Mouse (Mus musculus): Measurements from ENCODE around the gene Card11. TPM values are rescaled to one million over a fixed set of nuclear protein-coding genes. Genes with fewer than 3 reads are reported as not detected.
A peak's percentile ranks its signal among the peaks of the same experiment; 100 is the strongest.

The Card11 gene
- polyA plus RNA-seq (2015; fragmentation: Nextera tagmentation; extraction: Ambion mirVana) = 0.74 and 1.1 TPM in 2 replicates

DNA sequence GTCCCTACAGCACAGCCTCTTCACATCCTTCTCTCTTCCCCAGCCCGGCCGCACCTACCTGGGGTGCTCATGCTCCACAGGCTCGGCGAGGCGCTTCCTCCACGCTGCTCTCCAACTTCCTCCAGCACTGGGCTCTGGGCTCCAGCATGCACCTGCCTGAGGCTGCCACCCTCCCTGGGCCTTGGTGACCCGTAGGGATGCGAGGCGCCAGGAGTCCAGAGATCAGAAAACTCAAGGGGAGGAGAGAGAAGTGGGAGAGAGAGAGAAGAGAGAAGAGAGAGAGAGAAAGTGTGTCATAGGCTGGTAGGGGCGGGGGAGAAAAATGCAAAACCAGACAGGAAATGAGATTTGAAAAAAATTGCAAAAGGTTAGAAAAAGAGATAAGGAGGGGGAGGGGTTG is at the start of gene Card11:
Gene Card11 (minus strand): TSS at position 234 of the 400 bp plus-strand sequence.
- H3K9me3 ChIP-seq (ENCODE audit: control insufficient read depth, low read length) = no peaks in the 10 kb centered on the region
- no peaks in the 10 kb centered on the region for H3K27me3 ChIP-seq (ENCODE audit: control insufficient read depth, insufficient read depth, low read depth, low read length)
- H3K4me1 ChIP-seq (replicated peaks; ENCODE audit: control insufficient read depth, insufficient read depth, low read length) = no peaks in the 10 kb centered on the region
- H3K4me3 ChIP-seq (ENCODE audit: low read length) = no peak within 1 kb of the TSS
- 49% methylated on average over 10 of the region's 10 CpGs for WGBS
- H3K4me2 ChIP-seq (ENCODE audit: low read depth, low read length) = no peak within 1 kb of the TSS
- no peak for ATAC-seq (ENCODE audit: low read depth)
- H3K36me3 ChIP-seq (ENCODE audit: control insufficient read depth, insufficient read depth, low read length) = no peaks in the 10 kb centered on the region
- H3K27ac ChIP-seq (ENCODE audit: low read length) = no peak within 1 kb of the TSS
- H3K9ac ChIP-seq (ENCODE audit: low read length) = no peak within 1 kb of the TSS

DNA sequence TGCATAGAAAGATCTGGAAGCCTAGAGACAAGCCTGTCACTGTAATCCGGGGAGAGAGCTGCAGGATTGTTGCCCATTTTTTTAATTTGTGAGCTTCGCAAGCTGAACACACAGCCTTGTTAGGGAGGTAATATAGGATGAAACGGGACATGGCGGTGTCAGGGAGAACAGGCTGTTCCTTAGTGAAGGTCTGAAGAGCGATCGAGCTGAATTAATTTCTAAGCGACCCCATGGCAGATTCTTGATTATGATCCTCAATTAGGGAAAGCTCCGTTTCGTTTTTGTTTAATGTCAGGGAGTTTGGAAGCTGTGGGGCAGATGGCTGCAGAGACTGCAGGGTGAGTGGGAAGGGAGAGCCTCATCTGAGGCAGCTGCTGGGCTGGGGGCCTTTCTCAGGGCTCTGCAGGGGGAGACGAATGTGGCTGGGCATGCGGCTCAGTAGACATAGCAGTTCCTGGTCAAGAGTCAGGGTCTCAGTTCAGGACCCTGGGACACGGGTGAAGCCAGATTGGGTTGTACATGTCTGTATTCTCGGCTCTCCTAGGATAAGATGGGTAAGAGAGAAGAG is 47.4 kb upstream of the Card11 start:
- H3K4me1 ChIP-seq (replicated peaks; ENCODE audit: control insufficient read depth, insufficient read depth, low read length) = no peaks in the 10 kb centered on the region
- H3K27me3 ChIP-seq (ENCODE audit: control insufficient read depth, insufficient read depth, low read depth, low read length) = no peaks in the 10 kb centered on the region
- no peak overlapping the region for H3K9ac ChIP-seq (ENCODE audit: low read length)
- WGBS = 71% methylated on average over 13 of the region's 13 CpGs
- ATAC-seq (ENCODE audit: low read depth) = no peak
- H3K9me3 ChIP-seq (ENCODE audit: control insufficient read depth, low read length) = no peaks in the 10 kb centered on the region
- H3K36me3 ChIP-seq (ENCODE audit: control insufficient read depth, insufficient read depth, low read length) = no peaks in the 10 kb centered on the region
- H3K4me2 ChIP-seq (ENCODE audit: low read depth, low read length) = no peak overlapping the region
- H3K27ac ChIP-seq (ENCODE audit: low read length) = no peak overlapping the region
- no peak overlapping the region for H3K4me3 ChIP-seq (ENCODE audit: low read length)

DNA sequence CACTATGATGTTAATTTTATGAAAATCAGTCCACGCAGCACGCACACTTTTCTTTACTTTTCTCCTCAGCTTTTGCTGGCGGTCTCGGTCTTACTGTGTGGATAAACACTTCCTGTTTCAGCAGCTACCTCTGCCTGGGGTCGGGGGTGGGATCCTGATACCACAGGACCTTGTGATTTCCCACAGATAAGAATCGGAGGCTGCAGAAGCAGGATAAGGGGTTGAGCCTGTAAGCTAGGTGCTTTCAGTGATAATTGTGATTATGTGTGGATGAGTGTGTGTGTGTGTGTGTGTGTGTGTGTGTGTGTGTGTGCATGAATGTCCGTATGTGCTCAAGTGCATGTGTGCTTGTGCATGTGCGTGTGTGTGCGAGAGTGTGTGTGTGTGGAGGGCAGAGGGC is 44.6 kb upstream of the Card11 start:
- Histone ChIP-seq H3K9ac (ENCODE audit: low read length) (no peak overlapping the region), H3K9me3 (ENCODE audit: control insufficient read depth, low read length) (no peaks in the 10 kb centered on the region), H3K27ac (ENCODE audit: low read length) (no peak overlapping the region), H3K36me3 (ENCODE audit: control insufficient read depth, insufficient read depth, low read length) (no peaks in the 10 kb centered on the region), H3K4me1 (replicated peaks; ENCODE audit: control insufficient read depth, insufficient read depth, low read length) (no peaks in the 10 kb centered on the region), H3K4me3 (ENCODE audit: low read length) (no peak overlapping the region), H3K27me3 (ENCODE audit: control insufficient read depth, insufficient read depth, low read depth, low read length) (no peaks in the 10 kb centered on the region), H3K4me2 (ENCODE audit: low read depth, low read length) (no peak overlapping the region)
- 68% methylated on average over 9 of the region's 9 CpGs for WGBS
- no peak for ATAC-seq (ENCODE audit: low read depth)

DNA sequence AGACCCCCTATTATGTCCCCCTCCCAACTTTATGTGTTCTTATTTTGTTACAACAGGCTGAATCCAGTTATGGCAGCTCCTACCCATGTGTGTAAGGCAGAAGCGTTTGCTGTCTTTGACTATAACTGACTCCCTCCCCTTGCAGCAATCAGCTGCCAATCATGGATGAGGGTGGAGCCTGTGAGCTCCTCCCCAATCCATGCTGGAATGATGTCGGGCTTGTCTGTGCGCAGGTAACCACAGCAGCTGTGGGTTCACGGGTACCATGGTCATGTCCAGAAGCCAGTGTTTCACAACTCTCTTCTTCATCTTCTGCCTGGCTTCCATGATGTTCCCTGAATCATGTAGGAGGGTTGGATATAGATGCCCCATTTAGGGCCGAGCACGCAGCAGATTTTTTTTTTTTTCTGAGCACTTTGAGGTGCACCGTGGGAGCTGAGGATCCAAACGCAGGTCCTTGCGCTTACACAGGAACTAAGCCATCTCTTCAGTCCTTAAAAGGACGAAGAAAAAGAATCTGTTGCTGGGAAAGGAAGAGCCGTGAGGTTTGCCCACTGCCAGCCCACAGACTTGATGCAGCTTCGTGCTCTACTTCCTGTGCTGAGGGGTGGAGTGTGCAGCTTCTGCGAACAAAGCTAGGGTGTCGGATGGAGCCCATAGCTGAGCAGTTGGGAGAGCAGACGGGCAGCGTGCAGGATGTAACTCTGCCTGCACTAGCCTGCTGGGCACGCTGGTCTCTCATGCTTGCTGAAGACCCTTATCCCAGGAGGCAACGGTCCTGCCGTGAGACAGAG is 43.5 kb upstream of the Card11 start:
- no peak overlapping the region for H3K27ac ChIP-seq (ENCODE audit: low read length)
- H3K4me3 ChIP-seq (ENCODE audit: low read length) = no peak overlapping the region
- H3K36me3 ChIP-seq (ENCODE audit: control insufficient read depth, insufficient read depth, low read length) = no peaks in the 10 kb centered on the region
- H3K27me3 ChIP-seq (ENCODE audit: control insufficient read depth, insufficient read depth, low read depth, low read length) = no peaks in the 10 kb centered on the region
- no peak overlapping the region for H3K9ac ChIP-seq (ENCODE audit: low read length)
- peak overlapping the region; percentile 21 for H3K4me2 ChIP-seq (ENCODE audit: low read depth, low read length)
- ATAC-seq (ENCODE audit: low read depth) = no peak
- H3K9me3 ChIP-seq (ENCODE audit: control insufficient read depth, low read length) = no peaks in the 10 kb centered on the region
- 40% methylated on average over 19 of the region's 19 CpGs for WGBS
- no peaks in the 10 kb centered on the region for H3K4me1 ChIP-seq (replicated peaks; ENCODE audit: control insufficient read depth, insufficient read depth, low read length)

DNA sequence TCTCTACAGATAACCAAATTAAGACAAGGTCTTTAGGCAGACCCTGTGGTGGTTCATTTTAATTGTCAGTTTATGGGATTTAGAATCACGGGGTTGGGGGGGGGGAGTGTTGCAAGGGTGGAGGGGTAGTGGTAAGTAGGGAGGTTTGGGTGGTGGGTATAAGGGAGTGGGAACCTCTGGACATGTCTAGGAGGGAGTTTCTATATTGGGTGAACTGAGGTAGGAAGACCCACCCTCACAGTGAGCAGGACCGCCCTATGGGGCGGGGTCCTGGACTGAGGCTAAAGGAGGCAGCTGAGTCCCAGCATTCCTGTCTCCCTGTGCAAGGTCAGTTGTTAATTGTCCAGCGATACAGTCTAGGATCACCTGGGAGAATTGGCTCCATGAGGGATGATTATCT is 42.0 kb upstream of the Card11 start:
- H3K27me3 ChIP-seq (ENCODE audit: control insufficient read depth, insufficient read depth, low read depth, low read length) = no peaks in the 10 kb centered on the region
- H3K36me3 ChIP-seq (ENCODE audit: control insufficient read depth, insufficient read depth, low read length) = no peaks in the 10 kb centered on the region
- H3K9me3 ChIP-seq (ENCODE audit: control insufficient read depth, low read length) = no peaks in the 10 kb centered on the region
- no peak overlapping the region for H3K4me2 ChIP-seq (ENCODE audit: low read depth, low read length)
- H3K4me1 ChIP-seq (replicated peaks; ENCODE audit: control insufficient read depth, insufficient read depth, low read length) = no peaks in the 10 kb centered on the region
- ATAC-seq (ENCODE audit: low read depth) = no peak
- no peak overlapping the region for H3K27ac ChIP-seq (ENCODE audit: low read length)
- no peak overlapping the region for H3K9ac ChIP-seq (ENCODE audit: low read length)
- WGBS = 70% methylated on average over 4 of the region's 4 CpGs
- no peak overlapping the region for H3K4me3 ChIP-seq (ENCODE audit: low read length)

DNA sequence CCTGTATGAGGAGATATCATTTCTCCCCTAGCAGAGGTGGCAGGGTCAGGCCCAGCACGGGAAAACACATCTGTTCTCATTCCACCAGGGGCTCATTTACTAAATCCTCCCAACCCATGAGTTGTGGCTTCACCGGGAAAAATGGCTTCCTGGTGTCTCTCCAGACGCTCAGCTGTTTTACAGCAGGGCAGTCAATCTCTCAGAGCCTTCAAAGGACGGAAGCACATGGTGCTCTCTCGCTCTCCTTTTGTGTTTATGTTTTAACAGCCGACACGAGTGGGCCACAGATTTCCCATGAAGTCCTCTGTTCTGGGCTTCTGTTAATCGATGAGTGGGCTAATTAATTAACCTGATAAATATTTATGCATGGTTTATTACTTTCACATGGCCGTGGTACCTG is 40.5 kb upstream of the Card11 start:
- WGBS = 40% methylated on average over 9 of the region's 9 CpGs
- ATAC-seq (ENCODE audit: low read depth) = no peak

DNA sequence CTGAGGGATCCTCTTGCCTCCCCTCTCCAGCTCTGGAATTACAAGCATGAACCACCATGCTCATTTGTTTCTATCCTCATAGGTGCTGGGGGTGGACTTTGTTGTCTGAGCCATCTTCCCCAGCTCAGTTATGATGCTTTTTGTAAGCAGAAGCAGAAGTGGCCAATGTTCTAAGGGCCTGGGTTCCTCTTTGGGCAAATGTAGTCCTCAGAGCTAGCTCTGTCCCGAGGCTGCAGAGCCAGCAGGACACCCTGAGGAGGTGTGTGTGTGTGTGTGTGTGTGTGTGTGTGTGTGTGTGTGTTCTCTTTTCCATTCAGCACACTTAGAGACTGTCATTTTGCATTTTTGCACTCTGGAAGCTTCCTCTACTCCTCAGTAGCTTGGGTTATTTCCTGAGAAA is 38.0 kb upstream of the Card11 start:
- H3K27ac ChIP-seq (ENCODE audit: low read length) = no peak overlapping the region
- no peaks in the 10 kb centered on the region for H3K36me3 ChIP-seq (ENCODE audit: control insufficient read depth, insufficient read depth, low read length)
- no peak overlapping the region for H3K4me2 ChIP-seq (ENCODE audit: low read depth, low read length)
- no peak overlapping the region for H3K9ac ChIP-seq (ENCODE audit: low read length)
- H3K27me3 ChIP-seq (ENCODE audit: control insufficient read depth, insufficient read depth, low read depth, low read length) = no peaks in the 10 kb centered on the region
- 63% methylated on average over 1 of the region's 1 CpGs for WGBS
- ATAC-seq (ENCODE audit: low read depth) = no peak
- no peak overlapping the region for H3K4me3 ChIP-seq (ENCODE audit: low read length)
- no peaks in the 10 kb centered on the region for H3K4me1 ChIP-seq (replicated peaks; ENCODE audit: control insufficient read depth, insufficient read depth, low read length)
- H3K9me3 ChIP-seq (ENCODE audit: control insufficient read depth, low read length) = no peaks in the 10 kb centered on the region

More for the DNA sequence above, 40.5 kb upstream of the Card11 start:
- no peak overlapping the region for H3K4me2 ChIP-seq (ENCODE audit: low read depth, low read length)
- H3K9me3 ChIP-seq (ENCODE audit: control insufficient read depth, low read length) = no peaks in the 10 kb centered on the region
- H3K27me3 ChIP-seq (ENCODE audit: control insufficient read depth, insufficient read depth, low read depth, low read length) = no peaks in the 10 kb centered on the region
- H3K4me3 ChIP-seq (ENCODE audit: low read length) = no peak overlapping the region
- H3K36me3 ChIP-seq (ENCODE audit: control insufficient read depth, insufficient read depth, low read length) = no peaks in the 10 kb centered on the region
- H3K4me1 ChIP-seq (replicated peaks; ENCODE audit: control insufficient read depth, insufficient read depth, low read length) = no peaks in the 10 kb centered on the region
- H3K9ac ChIP-seq (ENCODE audit: low read length) = no peak overlapping the region
- H3K27ac ChIP-seq (ENCODE audit: low read length) = no peak overlapping the region

DNA sequence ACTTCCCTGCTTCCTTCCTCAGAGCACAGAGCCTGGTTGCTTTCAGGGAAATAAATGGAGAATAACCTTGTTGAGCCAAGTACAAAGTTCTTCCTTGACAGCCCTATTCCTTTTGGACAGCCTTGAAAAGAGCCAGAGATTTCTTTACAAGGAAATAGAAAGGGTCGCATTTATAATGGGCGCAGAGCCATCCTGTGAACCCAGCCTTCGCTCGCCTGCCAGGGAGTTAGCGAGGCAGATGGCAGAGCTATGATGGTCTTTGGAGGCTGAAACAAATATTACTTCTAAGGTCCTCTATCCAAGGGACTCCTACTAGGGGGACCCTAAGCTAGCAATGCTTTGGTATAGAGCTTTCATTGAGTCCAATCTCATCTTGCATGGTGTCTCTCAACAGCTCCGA is 35.0 kb upstream of the Card11 start:
- H3K9me3 ChIP-seq (ENCODE audit: control insufficient read depth, low read length) = no peaks in the 10 kb centered on the region
- no peak overlapping the region for H3K27ac ChIP-seq (ENCODE audit: low read length)
- no peak for ATAC-seq (ENCODE audit: low read depth)
- no peaks in the 10 kb centered on the region for H3K36me3 ChIP-seq (ENCODE audit: control insufficient read depth, insufficient read depth, low read length)
- no peak overlapping the region for H3K4me3 ChIP-seq (ENCODE audit: low read length)
- H3K9ac ChIP-seq (ENCODE audit: low read length) = no peak overlapping the region
- WGBS = 76% methylated on average over 6 of the region's 6 CpGs
- H3K4me2 ChIP-seq (ENCODE audit: low read depth, low read length) = no peak overlapping the region
- no peaks in the 10 kb centered on the region for H3K27me3 ChIP-seq (ENCODE audit: control insufficient read depth, insufficient read depth, low read depth, low read length)
- no peaks in the 10 kb centered on the region for H3K4me1 ChIP-seq (replicated peaks; ENCODE audit: control insufficient read depth, insufficient read depth, low read length)

DNA sequence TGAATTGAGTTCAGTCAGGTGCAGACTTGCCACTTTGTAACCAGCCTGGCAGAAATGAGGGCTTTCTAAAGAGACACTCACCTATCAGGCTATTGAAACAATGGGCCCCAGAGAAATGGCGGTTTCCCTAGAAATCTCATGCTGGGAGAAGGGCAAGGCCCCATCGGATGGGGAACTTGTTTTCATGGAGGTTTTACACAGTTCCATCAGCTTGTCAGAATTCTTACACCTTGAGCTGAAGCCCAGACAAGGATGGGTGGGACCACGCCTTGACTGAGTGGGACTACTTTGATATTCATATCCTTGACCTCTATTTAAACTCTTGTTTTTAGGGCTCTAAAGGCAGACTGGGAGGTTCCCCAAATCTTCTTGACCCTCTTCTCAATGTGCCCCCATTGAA is 33.9 kb upstream of the Card11 start:
- Histone ChIP-seq H3K36me3 (ENCODE audit: control insufficient read depth, insufficient read depth, low read length) (no peaks in the 10 kb centered on the region), H3K4me2 (ENCODE audit: low read depth, low read length) (no peak overlapping the region), H3K4me1 (replicated peaks; ENCODE audit: control insufficient read depth, insufficient read depth, low read length) (no peaks in the 10 kb centered on the region), H3K9me3 (ENCODE audit: control insufficient read depth, low read length) (no peaks in the 10 kb centered on the region), H3K9ac (ENCODE audit: low read length) (no peak overlapping the region), H3K4me3 (ENCODE audit: low read length) (no peak overlapping the region), H3K27me3 (ENCODE audit: control insufficient read depth, insufficient read depth, low read depth, low read length) (no peaks in the 10 kb centered on the region), H3K27ac (ENCODE audit: low read length) (no peak overlapping the region)
- ATAC-seq (ENCODE audit: low read depth) = no peak
- WGBS = 63% methylated on average over 3 of the region's 3 CpGs

Data from lung, embryonic 16.5 days (tissue).